Mouse (Mus musculus): ENCODE results near the gene Stk32c.

Stk32c gene

DNA sequence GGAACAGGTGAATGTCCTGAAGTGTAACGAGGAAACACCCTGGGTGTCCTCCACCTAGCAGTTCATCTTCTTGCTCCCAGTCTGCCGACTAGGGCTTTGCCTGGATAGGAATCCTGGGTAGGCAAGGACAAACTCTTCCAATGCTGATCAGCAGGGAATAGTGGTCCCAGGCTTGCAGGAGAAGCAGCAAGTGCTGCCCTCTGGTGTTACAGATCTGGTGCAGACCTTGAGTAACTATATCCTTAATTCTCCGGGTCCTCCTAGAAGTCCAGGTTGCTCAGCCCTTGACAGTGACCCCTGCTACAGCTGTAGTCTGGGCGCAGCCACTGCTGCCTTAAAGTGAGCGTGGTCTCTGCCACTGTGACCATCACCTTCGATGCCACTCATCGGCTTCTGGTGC is 13.0 kb downstream of the Stk32c start:
- DNase-seq (ENCODE audit: low read depth), result peak; percentile 48

- peak; percentile 82 for DNase-seq (ENCODE audit: low read depth)
Observed at GRCm38 (mm10) chr7:139197022-139197421, 16.1 kb downstream of the Stk32c start.

DNA sequence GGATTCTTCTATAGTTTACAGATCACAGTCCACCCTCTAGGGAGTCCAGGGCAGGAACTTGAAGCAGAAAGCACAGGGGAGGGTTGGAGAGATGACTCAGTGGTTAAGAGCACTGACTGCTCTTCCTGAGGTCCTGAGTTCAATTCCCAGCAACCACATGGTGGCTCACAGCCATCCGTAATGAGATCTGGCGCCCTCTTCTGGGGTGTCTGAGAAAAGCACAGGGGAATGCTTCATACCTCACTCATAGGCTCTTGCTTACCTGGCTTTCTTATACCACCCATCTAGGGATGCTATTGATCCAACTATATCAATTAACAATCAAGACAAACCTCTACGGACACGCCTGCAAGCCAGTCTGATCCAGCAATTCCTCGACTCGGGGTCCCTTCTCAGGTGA is 21.5 kb downstream of the Stk32c start:
- DNase-seq (ENCODE audit: low read depth), result no peak

- no peak for DNase-seq (ENCODE audit: low read depth)
Observed at GRCm38 (mm10) chr7:139190616-139191015, 22.5 kb downstream of the Stk32c start.

GRCm38 (mm10) chr7:139188634-139189207 is 24.4 kb downstream of the Stk32c start:
- no peak for DNase-seq (ENCODE audit: low read depth)

GRCm38 (mm10) chr7:139187771-139188633 is 25.1 kb downstream of the Stk32c start:
- no peak for DNase-seq (ENCODE audit: low read depth)

- no peak for DNase-seq (ENCODE audit: low read depth)
Observed at GRCm38 (mm10) chr7:139187277-139187676, 25.8 kb downstream of the Stk32c start.

DNA sequence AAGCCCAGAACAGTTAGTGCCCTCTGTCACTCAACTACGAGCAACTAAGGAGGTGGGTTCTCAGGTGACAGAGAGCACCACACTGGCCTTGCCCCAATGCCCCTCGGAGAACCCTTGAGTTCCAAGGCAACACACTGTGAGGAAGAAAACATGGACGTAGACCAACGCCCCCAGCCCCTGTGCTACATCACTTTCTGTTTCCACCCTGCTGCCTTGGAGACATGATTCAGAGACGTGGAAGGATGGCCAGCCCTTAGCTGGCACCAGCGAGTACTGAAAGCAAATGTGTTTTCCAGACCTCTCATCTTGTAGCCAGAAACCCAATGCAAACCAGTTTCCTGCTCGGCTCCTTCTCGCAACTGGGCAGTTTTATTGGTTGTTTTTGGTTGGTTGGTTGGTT is 26.7 kb downstream of the Stk32c start:
- DNase-seq (ENCODE audit: low read depth), result no peak

- no peak for DNase-seq (ENCODE audit: low read depth)
Observed at GRCm38 (mm10) chr7:139185971-139186370, 27.1 kb downstream of the Stk32c start.

DNA sequence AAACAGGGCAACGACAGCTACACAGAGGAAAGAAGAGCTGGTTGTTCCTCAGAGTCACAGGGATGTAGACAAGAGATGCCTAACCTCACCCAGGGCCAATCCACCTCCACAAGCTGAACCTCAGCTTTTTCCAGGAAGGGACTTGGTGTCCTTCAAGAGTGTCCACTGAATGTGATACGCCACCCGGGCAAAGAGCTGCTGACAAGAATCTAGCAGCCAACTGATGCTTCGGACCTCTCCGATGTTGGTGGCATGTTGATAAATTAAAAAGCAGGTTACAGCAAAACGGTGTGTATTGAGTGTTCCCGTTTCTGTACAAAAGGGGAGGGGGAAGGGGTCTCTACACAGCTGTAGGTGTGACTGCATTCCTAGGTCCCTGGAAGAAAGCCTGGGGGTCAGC is 28.3 kb downstream of the Stk32c start:
- DNase-seq (ENCODE audit: low read depth), result no peak

GRCm38 (mm10) chr7:139184396-139184795 is 28.7 kb downstream of the Stk32c start:
- no peak for DNase-seq (ENCODE audit: low read depth)

GRCm38 (mm10) chr7:139180058-139180457 is 33.0 kb downstream of the Stk32c start:
- DNase-seq (ENCODE audit: low read depth), result no peak

DNA sequence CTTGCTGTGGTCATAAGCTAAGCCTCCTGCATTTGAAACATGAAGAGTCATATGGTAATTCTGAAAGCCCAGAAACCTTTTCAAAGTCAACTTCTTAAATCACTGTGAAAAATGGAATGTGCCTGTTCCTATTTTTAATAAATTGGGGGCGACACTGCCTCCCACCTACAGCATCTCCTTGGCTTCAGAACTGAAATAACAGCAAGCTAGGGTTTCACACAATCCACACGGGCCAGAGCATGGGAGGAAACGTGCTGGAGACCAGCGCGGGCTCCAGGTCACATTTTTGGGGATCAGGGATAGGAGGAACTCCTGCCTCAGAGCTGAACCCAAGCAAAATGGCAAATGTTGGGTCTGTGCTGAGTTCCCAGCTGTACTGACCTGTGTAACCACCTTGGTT is 33.8 kb downstream of the Stk32c start:
- DNase-seq (ENCODE audit: low read depth), result no peak

- DNase-seq (ENCODE audit: low read depth), result no peak
Observed at GRCm38 (mm10) chr7:139169143-139169542, 44.0 kb downstream of the Stk32c start.

GRCm38 (mm10) chr7:139164410-139164809 is 48.7 kb downstream of the Stk32c start:
- DNase-seq (ENCODE audit: low read depth), result no peak

DNA sequence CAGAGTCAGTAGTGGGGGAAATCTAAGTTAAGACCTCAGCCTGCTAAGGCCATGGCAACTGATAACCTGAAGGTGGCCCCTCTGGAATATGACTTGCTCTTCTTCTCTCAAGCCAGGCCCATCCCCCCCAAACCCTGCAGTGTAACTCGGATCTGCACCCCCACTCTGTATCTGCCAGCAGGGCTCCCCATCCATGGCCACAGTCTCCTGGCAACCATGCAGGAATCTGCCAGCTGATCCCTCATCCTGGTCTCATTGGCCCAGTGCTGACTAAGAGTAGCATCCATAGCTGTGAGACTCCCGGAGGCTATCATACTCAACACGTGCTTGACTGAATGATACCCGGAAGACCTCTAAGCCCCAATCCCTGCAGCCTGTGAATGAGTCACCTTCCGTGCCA is 54.2 kb downstream of the Stk32c start:
- DNase-seq (ENCODE audit: low read depth), result no peak

DNA sequence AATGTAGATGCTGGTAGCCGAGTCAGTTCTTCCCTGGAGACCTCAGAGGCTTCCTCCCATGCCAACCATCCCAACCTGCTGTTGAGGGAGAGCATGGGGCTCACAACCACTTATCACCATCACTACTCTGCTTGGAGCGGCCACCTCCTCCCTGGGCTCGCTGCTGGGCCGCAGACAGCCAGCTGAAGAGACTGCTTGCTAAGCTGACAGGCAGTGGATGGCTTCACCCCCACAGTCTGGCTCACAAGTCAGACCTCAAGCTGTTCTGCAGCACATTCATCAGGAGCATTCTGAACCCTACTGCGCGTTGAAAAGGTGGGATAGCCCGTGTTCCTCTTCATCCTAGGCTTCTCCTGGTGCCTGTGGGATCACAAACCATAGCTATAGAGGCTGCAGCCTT is 54.6 kb downstream of the Stk32c start:
- DNase-seq (ENCODE audit: low read depth), result no peak

DNA sequence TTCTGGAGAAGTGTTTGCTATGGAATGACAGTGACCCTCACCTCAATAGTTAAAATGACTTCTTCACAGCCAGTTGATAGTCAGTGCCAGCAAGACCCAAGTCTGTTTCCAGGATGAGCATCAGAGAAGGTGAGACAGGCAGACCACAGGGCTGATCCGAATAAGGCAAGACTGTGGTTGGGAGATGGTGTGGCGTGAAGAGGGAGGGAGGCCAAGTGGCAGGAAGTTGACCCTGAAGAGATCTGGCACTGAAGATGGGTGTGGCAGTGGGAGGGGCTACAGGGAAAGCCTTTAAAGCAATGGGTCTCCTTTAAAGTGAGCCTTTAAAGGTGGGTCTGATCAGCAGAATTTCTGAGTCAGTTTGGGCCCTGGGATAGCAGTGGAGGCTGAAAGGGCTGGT is 55.6 kb downstream of the Stk32c start:
- peak; percentile 40 for DNase-seq (ENCODE audit: low read depth)

DNA sequence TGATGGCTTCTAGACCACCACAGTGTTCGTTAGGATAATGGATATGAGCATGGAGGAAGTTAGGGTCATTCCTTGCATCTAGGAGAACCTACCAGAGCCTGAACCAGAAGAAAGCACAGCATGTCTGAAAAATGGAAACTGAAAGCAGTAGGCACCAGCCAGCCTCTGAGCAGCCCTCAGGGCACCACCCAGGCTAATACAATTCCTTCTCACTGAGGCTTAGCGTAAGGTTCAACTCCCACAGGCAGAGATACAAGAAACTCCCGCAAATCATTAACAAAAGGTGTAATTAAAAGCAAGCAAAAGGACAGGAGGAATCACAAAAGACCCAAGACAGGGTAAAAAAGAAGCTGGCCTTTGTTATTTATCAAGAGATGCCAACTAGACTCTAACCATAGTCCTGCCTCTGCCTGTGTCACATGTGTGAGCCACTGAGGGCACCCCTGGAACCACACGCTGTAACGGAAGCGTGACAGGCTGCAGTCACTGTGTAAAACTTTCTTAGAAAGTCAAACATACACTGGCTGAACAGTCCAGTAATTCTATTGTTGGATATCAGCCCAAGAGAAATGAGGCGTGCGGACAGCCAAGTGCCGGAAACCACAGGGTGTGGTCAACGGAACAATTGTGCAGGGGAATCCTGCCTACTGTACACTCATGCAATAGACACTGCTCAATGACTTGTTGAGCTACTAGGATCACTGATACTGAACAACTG is 56.6 kb downstream of the Stk32c start:
- peak; percentile 96 for DNase-seq (ENCODE audit: low read depth)

GRCm38 (mm10) chr7:139152927-139153326 is 60.2 kb downstream of the Stk32c start:
- DNase-seq (ENCODE audit: low read depth), result no peak

- DNase-seq (ENCODE audit: low read depth), result no peak
Observed at GRCm38 (mm10) chr7:139151116-139151515, 62.0 kb downstream of the Stk32c start.

- no peak for DNase-seq (ENCODE audit: low read depth)
Observed at GRCm38 (mm10) chr7:139149373-139149772, 63.7 kb downstream of the Stk32c start.

- no peak for DNase-seq (ENCODE audit: low read depth)
Observed at GRCm38 (mm10) chr7:139147360-139147759, 65.7 kb downstream of the Stk32c start.

Data from 416B (cell line).